Mouse (Mus musculus): ENCODE measurements around the gene Crbn.

The Crbn gene

DNA sequence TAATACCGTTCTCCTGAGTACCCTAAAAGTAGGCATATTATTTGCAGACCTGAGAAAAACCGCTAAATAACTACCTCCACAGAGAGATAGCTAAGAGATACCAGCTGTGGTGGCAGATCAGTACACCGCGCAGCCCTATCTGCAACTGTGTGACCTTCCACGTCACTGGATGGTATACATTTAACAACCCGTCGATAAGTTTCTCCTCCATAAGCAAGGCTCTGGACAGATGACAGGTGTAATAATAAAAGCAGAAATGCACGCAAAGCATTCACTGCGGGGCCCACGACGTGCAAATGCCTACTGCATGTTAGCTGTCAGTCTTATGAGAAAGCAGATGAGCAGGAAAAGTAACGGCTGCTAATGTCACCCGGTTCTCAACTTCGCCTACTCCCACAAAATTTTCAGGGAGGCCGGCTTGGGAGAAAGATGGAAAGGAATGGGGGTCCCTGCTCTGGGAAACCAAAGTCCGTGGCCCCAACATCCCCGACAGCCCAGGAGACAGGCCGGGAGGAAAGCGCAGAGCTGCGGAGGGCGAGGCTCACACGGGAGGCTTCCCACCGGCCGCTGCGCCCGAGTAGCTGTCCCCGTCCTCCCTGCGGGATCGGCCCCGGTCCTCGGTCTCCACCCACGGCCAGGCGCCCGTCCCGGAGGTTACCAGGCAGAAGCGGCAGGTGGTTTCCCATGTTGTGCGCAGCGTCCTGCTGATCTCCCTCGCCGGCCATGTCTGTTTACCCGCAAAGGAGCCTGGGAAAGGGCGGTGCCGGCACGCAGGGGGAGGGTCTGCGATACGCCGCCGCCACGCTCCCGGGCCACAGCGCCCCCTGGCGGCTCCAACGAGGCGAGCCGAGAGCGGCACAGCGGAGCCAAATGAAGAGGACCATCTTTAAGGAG is at the start of gene Crbn:
TSS of gene Crbn (minus strand) at position 745 of the 894 bp plus-strand sequence.
- peak; percentile 98 for DNase-seq

DNA sequence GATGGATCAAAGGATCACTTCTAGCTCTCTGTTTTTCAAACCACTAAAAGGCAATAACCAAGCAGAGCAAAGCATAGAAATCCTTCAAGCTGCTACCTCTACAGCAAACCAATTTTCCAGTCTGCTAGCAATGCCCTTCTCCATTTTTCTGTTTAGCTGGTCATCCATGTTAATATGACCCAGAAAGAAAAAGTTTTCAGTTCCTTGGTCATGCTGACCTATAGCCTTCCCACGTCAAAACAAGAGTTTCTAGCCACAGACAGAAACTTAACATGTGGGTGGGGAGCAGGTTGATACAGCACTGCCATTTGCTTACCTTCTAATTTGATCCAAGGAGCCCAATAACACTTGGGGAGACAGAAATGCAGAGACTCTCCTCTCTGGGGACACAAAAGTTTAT is 40.3 kb upstream of the Crbn start:
- DNase-seq, result no peak

DNA sequence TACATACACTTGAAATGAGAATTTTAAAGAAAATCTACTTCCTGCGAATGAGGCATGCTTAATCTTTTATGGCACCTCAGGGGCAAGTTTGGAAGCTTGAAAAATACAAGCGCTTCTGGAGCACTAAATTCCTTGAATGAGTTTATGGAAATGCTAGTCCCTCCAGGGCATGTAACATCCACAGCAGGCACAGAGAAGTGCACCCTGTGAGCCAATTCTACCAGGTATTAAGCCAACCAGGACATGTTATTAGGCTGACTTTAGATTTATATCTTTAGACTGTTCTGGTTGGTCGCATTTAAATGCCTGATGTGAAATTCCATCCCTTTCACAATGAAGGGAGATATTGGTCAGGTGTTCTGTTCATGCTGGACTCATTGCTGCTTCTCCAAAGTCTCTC is 38.2 kb upstream of the Crbn start:
- no peak for DNase-seq

DNA sequence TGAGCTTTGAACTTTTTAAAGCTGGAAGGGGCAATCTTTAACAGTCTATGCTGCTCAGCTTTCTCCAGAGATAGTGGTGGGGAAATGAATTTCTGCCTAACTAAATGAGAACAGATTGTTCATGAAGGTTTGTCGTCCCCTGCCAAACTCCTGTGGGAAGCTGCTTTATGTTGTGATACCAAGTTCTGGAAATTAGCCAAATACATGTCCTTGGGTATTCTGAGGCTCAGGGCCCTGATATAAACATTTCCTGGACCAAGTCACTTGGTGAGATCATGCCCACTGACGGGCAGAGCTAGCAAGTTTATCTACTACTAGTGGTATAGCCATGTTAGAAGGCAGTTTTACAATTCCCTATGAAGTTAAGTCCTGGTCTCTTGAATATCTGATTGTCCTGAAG is 35.4 kb upstream of the Crbn start:
- DNase-seq, result peak; percentile 42 to 43

DNA sequence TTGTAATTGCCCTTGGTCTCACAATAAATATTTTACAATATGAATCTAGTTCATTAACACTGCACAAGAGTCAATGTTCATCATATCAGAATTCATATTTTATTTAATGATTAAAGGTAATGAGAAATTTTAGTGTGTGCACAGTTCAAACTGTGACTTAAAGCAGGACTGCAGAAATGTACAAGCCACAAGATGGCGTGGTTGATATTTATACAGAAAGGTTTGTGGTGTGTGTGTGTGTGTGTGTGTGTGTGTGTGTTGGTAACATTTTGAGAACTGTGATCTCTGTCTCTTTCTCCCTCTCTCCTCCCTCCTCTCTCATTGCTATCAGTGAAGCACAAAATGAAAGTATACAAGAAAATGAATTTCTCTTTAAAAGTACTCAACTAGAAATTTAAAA is 22.5 kb upstream of the Crbn start:
- peak; percentile 81 to 84 for DNase-seq

DNA sequence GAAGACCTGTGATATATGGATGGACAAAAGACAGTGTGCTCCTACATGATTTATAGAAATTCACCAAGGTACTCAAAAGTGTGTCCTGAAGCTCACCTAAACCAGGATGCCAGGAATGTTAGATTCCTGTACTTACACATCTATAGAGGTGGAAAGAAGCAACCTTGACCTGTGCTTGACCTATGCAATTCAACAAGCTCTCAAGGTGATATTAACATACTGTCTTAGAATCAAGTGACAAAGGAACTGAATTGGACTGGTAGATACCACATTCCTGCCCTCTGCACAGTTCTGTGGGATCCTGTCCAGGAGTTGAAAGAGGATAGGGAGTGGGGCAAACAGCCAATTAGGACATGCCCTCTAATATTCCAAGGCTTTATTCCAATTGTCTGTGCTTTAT is 20.7 kb upstream of the Crbn start:
- no peak for DNase-seq

DNA sequence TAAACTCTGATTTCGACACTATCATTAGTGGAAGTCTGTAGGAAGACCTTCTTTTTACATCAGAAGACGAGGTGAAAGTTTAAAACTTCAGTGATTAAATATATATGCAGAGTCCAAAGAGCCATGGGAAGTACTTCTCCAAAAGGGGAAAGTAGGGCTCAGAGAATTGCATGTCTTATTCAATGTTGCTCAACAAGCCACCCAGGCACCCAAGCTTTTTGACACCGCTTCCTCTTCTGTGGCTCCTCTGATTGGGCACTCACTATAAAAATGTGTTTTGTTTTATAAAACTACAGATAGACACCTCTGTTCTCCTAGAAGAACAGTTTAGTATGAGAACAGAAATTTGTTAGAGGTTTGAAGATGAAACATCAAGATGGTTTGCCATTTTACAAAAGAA is 20.0 kb upstream of the Crbn start:
- no peak for DNase-seq

DNA sequence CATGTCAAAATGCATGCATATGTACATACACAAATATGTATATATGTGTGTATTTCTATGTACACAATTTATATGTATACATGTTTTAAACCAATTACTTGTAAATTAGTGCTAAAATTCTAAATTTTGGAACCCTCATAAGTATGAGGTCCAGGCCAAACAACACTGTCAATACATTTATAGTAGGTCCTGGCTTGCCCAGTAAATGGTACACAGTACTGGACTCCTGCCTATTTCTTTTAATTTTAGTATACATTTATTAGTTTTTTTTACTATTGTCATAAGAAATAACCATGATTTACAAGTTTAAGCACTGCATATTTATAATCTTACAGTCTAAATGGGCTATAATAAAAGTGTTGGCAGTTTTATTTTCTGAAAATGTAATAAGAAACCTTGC is 19.4 kb upstream of the Crbn start:
- no peak for DNase-seq

DNA sequence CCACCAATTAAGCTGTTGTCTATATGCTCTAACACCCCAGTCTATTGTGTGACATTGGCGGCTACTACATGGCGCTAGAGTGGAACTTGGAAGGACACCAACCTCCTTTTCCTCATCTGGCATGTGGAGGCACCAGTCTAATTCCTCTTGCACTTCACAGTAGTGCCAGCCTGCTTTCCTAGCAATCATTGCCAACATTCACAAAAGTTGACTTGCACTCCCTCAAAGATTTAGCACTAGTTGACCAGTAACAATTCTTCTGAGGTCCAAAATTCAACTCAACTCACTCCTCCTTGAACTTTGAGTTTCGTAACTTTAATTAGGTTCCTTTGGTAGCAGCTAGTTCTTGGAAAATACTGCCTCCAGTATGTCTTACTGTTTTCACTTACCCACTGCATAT is 10.8 kb upstream of the Crbn start:
- DNase-seq, result no peak

DNA sequence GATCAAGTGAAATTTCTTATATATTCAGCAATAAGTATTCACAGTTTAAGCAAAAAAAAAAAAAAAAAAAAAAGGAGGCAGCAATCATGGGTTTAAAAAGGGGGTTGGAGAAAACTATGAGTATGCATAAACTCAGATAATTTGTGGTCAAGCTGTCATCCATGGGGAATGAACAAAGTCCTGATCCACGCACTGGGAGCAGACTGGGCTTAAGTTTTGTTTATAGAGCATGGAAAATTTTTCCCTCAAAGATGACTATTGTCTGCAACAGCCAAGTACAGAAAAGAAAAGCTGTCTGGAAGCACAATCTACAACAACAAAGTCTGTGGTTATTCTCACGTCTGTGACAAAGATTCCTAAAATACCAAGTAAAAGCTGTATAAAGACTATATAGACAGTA is 9.3 kb upstream of the Crbn start:
- DNase-seq, result no peak

DNA sequence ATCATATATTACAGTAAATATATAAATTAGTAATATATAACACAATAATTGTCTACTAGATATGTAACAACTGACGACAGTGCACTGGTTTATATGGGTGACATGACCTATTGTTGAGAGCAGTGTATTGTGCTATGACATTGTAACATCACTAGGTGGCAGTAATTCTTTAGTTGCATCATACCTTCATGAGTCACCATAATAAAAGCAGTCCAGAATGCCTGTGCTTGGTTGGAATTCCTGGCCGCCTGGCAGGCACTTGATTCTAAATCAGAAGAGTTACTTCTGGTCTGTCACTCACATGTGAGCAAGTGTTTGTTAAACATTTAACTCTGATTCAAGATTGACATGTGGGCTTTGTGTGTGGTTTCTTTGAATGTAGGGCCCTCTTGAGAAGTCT is 5.0 kb upstream of the Crbn start:
- DNase-seq, result peak; percentile 51 to 66

DNA sequence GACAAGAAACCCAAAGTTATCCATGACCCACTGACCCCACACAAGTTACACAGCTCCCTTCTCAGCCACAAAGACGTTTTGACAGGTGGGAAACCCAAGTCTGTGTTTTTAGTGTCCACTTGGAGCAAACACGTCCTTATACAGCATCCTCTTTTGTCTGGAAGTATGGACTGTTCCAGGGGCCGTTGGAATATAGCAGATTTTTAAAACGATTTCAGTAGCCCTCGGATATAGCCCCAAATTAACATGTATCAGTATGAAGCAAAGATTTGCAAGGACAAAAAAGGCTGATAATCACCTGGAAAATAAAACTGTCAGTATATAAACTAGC is 315 bp upstream of the Crbn start:
- no peak for DNase-seq

DNA sequence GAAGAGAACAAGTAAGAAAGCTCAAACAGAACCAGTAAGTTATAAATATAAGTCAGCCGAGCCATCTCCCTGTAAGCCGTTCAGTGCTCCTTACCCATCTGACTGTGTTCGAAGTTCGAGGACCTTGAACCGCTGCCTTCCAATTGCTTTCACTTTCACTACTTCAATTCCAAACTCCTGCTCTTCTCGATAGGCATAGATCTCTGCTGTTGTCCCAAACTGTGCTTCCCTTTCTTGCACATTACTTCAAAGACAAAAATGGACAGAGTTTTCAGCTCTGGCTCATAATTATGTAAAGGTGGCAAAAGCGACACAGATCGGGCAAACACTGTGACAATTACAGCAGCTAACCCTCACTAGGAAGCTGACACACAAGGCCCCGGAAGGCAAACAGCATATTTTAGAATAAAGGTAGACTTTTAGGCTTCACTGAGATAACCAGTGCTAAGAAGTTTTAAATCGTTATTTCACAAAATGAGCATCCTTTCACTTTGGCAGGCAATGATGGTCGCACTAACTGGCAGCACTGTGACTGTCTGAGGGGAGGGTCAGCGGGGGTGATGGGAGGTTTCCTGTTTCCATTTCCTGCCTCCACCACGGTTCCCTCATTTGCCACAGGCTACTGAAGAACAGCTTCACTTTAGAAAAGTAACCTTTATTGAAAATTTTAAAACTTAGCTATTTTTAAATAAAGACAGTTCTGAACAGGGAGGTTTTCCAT is 5.6 kb downstream of the Crbn start:
- DNase-seq, result no peak

DNA sequence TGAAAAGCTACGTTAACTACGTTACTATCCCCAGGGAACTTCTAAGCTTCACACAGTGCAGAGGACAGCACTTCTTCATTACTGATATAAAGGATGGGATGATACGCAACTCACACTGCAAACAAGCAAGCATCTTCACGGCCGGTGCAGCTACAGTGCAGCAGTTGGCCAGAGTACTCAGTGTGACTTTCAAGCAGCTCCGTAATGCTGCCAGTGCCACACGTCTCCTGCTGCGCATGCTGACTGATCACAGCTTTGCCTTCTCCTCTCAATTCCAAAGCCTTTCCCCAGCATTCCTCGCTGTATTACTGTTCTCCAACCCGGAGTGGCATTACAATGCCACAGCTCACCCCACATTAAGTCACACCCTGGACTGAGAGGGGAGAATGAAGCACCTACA is 6.3 kb downstream of the Crbn start:
- DNase-seq, result no peak

DNA sequence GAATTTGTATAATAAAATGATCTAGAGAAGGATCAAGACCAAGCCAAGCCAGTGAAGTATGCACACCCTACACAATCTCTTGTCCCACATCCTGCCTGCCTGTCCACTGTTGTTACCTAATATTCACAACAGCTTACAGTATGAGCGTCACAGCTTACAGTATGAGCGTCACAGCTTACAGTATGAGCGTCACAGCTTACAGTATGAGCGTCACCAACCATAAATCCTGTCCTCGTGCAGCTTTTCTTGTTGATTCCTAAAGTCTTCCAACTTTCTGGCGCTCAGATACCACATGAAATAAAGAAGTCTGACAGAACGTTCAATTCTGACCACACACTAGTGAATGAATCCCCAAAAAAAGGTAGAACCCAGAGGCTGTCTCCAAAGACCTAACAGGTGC is 6.8 kb downstream of the Crbn start:
- DNase-seq, result no peak

DNA sequence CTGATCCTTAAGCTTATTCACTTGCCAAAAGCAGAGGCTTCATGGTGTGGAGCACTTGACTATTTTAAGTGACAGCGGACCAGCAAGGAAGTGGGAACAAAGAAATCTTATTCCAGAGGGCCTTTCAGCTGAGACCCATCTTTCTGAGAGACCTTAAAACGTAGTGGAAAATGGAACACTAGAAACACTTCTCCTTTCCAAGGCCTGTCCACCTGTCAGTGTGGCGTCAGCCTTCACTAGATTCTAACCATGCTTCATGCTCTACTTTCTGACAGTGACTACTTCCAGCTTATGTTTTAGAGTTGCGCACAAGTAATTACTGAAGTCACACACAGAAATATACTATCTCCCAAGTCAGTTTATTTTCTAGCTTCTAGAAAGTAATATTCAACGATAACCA is 7.4 kb downstream of the Crbn start:
- no peak for DNase-seq

DNA sequence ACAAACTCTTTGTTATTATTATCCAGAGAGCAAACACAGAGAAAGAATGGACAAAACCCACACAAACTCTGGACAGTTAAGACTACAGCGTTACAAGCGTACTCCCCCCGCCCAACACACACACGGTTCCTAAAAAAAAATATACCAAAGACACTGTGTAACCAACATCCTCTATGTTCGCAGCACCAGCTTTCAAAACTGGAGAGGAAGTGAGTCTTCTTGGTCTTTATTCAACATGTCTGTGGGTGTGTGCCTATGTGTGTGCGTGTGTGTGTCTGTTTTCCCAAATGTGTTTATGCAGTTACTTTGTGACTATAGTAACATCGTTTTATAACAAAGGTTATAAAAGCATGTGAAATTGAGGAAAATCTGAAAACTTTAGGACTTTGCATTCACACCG is 8.4 kb downstream of the Crbn start:
- no peak for DNase-seq

DNA sequence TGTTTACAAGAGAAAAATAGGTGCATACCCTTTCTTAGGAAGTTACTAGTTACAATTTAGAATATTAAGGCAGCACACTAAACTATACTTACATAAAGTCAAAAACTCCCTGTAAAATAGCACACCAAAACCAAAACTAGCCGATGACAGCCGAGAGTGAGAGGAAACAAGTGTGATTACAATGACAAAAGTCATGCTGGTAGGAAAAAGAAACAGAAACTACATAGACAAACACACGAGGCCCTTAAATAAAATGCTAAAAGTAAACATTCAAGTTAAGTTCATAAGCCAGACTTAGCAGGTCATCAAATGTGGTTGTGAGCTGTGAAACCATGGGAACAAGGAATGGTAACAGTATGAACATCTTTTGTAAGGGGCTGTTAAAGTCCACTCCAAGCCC is 12.7 kb downstream of the Crbn start:
- DNase-seq, result no peak

DNA sequence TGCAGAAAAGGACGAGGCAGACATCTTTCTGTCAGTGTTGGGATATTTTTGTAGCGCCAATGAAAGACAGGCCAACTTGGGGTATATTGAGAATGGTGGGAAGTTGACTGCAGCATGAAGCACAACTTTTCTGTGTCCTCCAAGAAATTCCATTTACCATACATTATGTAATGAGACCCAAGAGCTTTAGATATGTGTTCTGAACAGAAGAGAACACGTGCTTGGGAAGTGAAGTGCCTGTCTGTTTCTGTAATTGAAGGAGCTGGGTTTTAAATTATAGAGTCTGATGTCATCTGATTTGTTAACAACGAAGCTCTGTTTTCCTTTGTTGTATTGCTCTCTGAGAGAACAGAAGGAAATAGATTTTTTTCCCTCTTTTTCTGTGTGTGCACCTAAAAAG is 29.8 kb downstream of the Crbn start:
- no peak for DNase-seq

DNA sequence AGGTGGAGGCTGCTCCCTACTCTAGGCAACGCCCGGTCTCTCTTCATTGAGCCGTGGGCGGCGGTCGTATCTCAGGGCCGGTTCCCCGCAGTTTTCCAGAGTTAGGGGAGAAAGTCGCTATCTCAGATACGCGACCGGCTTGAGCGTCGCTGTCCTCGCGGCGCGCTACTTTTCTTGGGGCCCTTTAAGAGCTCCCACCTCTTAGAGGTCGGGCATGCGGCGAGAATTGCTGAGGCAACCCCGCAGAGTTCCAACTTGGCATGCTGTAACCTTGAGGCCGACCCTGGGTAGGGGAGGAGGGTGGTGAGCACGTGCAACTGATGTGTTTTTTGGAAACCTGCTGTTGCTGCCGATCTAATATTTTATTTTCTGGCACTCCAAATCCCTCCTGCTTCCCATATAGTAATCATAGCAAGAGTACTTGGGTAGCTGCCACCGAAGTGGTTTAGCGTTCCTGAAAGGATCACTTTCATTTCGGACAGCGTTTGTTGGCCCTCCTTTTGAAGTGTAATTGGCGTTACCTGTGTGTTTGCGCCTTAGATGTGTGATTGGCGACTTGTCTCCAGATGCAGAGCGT is 30.5 kb downstream of the Crbn start:
- DNase-seq, result no peak

DNA sequence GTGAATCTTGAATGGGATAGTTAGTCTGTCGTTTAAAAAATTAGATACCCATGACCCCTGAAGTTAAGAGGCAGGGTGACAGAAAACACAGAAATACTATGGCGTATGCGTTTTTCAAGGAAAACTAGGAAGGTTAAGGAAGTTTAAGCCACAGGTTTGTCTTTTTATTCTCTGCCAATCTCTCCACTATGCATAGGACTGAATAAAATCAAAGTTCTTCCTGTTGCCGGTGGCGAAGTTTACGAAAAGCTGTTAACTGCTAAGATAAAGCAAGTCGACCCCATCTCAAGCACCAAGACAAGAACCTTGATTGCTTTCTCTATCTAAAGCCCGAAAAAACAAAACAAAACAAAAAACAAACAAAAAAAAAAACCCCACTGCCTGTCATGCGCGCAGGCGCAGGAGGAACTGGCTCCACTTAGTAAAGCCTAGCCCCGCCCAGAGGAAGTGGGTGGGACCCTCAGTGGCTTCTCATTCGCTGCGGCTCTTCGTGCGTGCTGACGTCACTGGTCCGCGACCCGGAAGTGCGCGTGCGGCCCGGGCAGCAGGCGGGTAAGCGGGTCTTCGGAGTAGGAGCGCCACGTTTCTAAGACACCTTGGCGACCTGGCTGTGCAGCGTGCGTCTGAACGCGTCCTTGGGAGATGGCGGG is 31.1 kb downstream of the Crbn start, which contains the start of gene Trnt1:
TSS of gene Trnt1 (plus strand) at position 481 of the 650 bp plus-strand sequence.
- peak; percentile 99 for DNase-seq

DNA sequence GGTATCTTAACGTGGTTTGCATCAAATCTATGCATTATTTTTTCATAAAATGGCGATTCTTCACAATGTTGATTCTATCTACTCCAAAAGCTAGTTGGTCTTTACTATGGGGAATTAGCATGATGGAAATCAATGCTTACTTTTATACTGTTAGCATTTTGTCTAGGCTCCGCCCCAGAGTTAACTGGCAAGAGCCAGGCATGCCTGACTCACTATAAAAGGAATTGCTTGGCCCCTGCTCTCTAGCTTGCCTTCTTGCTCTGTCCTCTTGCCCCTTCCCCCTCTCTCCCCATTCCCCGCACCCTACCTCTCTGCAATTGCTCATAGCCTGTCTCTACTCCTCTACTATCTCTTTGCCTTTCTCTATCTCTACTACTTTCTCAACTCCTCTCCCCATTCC is 33.1 kb downstream of the Crbn start:
- DNase-seq, result no peak

DNA sequence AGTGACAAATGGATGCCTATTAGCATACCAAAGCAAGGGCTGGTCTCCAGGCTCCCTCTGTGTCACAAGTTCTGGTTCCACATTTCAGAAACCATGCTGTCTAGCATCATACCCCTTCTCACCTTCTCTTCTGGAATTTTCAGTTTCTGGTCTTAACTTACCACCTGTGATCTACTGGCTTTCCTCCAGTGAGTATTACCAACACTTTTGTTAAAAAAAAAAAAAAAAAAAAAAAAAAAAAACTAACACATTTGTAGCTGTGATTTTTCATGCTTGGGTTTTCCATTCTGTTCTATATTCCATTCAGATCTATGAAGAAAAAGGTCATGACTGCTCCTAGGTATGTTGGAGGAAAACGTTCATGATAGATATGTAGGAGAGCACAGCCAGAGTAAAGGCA is 34.0 kb downstream of the Crbn start:
- no peak for DNase-seq

DNA sequence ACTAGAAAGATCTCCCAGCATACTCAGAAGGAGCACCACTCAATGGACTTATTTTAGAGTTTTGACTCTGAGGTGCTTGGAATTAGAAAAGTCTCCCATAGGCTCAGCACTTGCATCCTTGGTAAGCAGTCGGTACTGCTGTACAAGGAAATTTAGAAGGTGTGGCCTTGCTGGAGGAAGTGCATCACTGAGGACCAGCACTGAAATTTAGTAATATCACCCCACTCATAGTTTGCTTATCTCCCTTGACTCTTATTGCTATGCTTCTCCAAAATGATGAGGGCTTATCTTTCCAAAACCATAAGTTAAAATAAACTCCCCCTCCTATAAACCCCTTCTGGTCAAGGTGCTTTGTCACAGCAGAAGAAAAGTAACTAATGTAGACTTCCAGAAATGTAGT is 38.4 kb downstream of the Crbn start:
- no peak for DNase-seq
